Mouse (Mus musculus) embryonic facial prominence, embryonic 10.5 days (tissue): ENCODE measurements around the gene Il10rb. TPM values are rescaled to one million over a fixed set of nuclear protein-coding genes. Genes with fewer than 3 reads are reported as not detected.

Experiments
- DNase-seq: peaks from one replicate; pipeline ENCODE4 v3.0.0-alpha.2; 2017; ENCODE audit warnings: low spot score
- H3K27ac ChIP-seq: fragments of 300-500 bp; sonication (generic); replicated peaks from 2 replicates; pipeline ENCODE4 v1.5.1; 2016; ENCODE audit warnings: mild to moderate bottlenecking
- H3K27me3 ChIP-seq: fragments of 300-500 bp; sonication (generic); replicated peaks from 2 replicates; pipeline ENCODE4 v1.6.1; 2016; ENCODE audit warnings: low read depth, mild to moderate bottlenecking; ENCODE audit not compliant: poor library complexity, severe bottlenecking
- H3K36me3 ChIP-seq: fragments of 300-500 bp; sonication (generic); replicated peaks from 2 replicates; pipeline ENCODE4 v1.6.1; 2016; ENCODE audit warnings: mild to moderate bottlenecking, moderate library complexity
- H3K4me1 ChIP-seq: fragments of 300-500 bp; sonication (generic); 2 replicates; pipeline ENCODE4 v1.6.1; 2016
- H3K4me3 ChIP-seq: fragments of 300-500 bp; sonication (generic); 2 replicates; pipeline ENCODE4 v1.5.1; 2016; ENCODE audit warnings: mild to moderate bottlenecking, moderate library complexity
- H3K9me3 ChIP-seq: fragments of 300-500 bp; sonication (generic); 2 replicates; pipeline ENCODE4 v1.6.1; 2016; ENCODE audit warnings: mild to moderate bottlenecking
- WGBS: fragments of 180-500 bp; shearing (Covaris S2); methylation state at CpG from one replicate; pipeline ENCODE4 v1.1.7; 2016; 5-methylcytosine and 5-hydroxymethylcytosine counted together
- polyA plus RNA-seq: library from polyadenylated mRNA; unstranded; fragments of >200 nt; fragmentation: Nextera tagmentation; extraction: Ambion mirVana; gene quantifications from 2 replicates; pipeline ENCODE4 v1.2.1, GENCODE M21; 2016

Il10rb gene
- 7.8 and 8.9 TPM in 2 replicates for polyA plus RNA-seq

- peak; percentile 64 for DNase-seq
- Histone ChIP-seq H3K9me3 (no peaks in the 10 kb centered on the region), H3K27me3 (peaks cover 4% of the 10 kb centered on the region; the same call in 1 of the 2 replicates), H3K4me1 (peaks cover 21% of the 10 kb centered on the region), H3K36me3 (peaks cover 30% of the 10 kb centered on the region), H3K4me3 (peak within 1 kb of the TSS; percentile 64), H3K27ac (peak within 1 kb of the TSS; percentile 78)
- WGBS: 8% methylated on average over 51 of the region's 51 CpGs
These were observed at the start of gene Il10rb for GRCm38 (mm10) chr16:91405640-91406584. TSS of gene Il10rb (plus strand) at chr16:91406164.

- no peaks in the 10 kb centered on the region for H3K9me3 ChIP-seq
- 80% methylated on average over 10 of the region's 10 CpGs for WGBS
- peaks cover 7% of the 10 kb centered on the region for H3K4me1 ChIP-seq
- peaks cover 19% of the 10 kb centered on the region for H3K27me3 ChIP-seq
- no peak for DNase-seq
- H3K36me3 ChIP-seq: no peaks in the 10 kb centered on the region
- no peak overlapping the region for H3K4me3 ChIP-seq
- H3K27ac ChIP-seq: no peak overlapping the region
These were observed 49.0 kb upstream of the Il10rb start for GRCm38 (mm10) chr16:91356760-91357525.

- H3K4me3 ChIP-seq: no peak overlapping the region
- H3K36me3 ChIP-seq: no peaks in the 10 kb centered on the region
- no peak for DNase-seq
- peaks cover 17% of the 10 kb centered on the region for H3K27me3 ChIP-seq
- WGBS: 64% methylated on average over 10 of the region's 10 CpGs
- peaks cover 12% of the 10 kb centered on the region for H3K4me1 ChIP-seq
- H3K9me3 ChIP-seq: no peaks in the 10 kb centered on the region
- no peak overlapping the region for H3K27ac ChIP-seq
These were observed 48.5 kb upstream of the Il10rb start for GRCm38 (mm10) chr16:91357526-91357900.

- peaks cover 21% of the 10 kb centered on the region for H3K4me1 ChIP-seq
- peak; percentile 39 for DNase-seq
- no peak overlapping the region for H3K4me3 ChIP-seq
- WGBS: 42% methylated on average over 8 of the region's 8 CpGs
- no peaks in the 10 kb centered on the region for H3K36me3 ChIP-seq
- H3K27ac ChIP-seq: 0 out of 2 replicates have a peak overlapping the region, but pooled peaks have one; percentile 25
- H3K9me3 ChIP-seq: no peaks in the 10 kb centered on the region
- peaks cover 6% of the 10 kb centered on the region for H3K27me3 ChIP-seq
These were observed 47.4 kb upstream of the Il10rb start for GRCm38 (mm10) chr16:91358555-91358954.

- H3K36me3 ChIP-seq: no peaks in the 10 kb centered on the region
- 88% methylated on average over 13 of the region's 13 CpGs for WGBS
These were observed 46.4 kb upstream of the Il10rb start for GRCm38 (mm10) chr16:91359531-91359930.

GRCm38 (mm10) chr16:91360162-91360561 lies 45.8 kb upstream of the Il10rb start:
- WGBS: 60% methylated on average over 3 of the region's 3 CpGs
- Histone ChIP-seq H3K9me3 (no peaks in the 10 kb centered on the region), H3K4me3 (no peak overlapping the region), H3K27me3 (no peaks in the 10 kb centered on the region; the same call in 1 of the 2 replicates), H3K27ac (no peak overlapping the region), H3K36me3 (no peaks in the 10 kb centered on the region), H3K4me1 (peaks cover 24% of the 10 kb centered on the region)
- no peak for DNase-seq

More at GRCm38 (mm10) chr16:91359531-91359930, 46.4 kb upstream of the Il10rb start:
- no peaks in the 10 kb centered on the region for H3K9me3 ChIP-seq
- H3K4me3 ChIP-seq: no peak overlapping the region
- no peak for DNase-seq
- H3K27ac ChIP-seq: no peak overlapping the region
- H3K27me3 ChIP-seq: no peaks in the 10 kb centered on the region; the same call in 1 of the 2 replicates
- peaks cover 24% of the 10 kb centered on the region for H3K4me1 ChIP-seq

- peaks cover 24% of the 10 kb centered on the region for H3K4me1 ChIP-seq
- no peak overlapping the region for H3K27ac ChIP-seq
- H3K4me3 ChIP-seq: no peak overlapping the region
- DNase-seq: no peak
- 44% methylated on average over 2 of the region's 2 CpGs for WGBS
- H3K27me3 ChIP-seq: no peaks in the 10 kb centered on the region; the same call in 1 of the 2 replicates
- H3K9me3 ChIP-seq: no peaks in the 10 kb centered on the region
- no peaks in the 10 kb centered on the region for H3K36me3 ChIP-seq
These were observed 44.0 kb upstream of the Il10rb start for GRCm38 (mm10) chr16:91362006-91362405.

GRCm38 (mm10) chr16:91362616-91363272 lies 43.2 kb upstream of the Il10rb start:
- H3K4me1 ChIP-seq: peaks cover 24% of the 10 kb centered on the region
- H3K27ac ChIP-seq: peak overlapping the region; percentile 35; the same call in 1 of the 2 replicates
- no peak for DNase-seq
- H3K27me3 ChIP-seq: no peaks in the 10 kb centered on the region
- H3K36me3 ChIP-seq: no peaks in the 10 kb centered on the region
- H3K9me3 ChIP-seq: no peaks in the 10 kb centered on the region
- H3K4me3 ChIP-seq: no peak overlapping the region
- 71% methylated on average over 12 of the region's 12 CpGs for WGBS

- H3K9me3 ChIP-seq: 0 out of 2 replicates have a peak, but pooled peaks cover 2% of the 10 kb centered on the region
These were observed 42.5 kb upstream of the Il10rb start for GRCm38 (mm10) chr16:91363483-91363882.

GRCm38 (mm10) chr16:91366567-91366966 lies 39.4 kb upstream of the Il10rb start:
- no peak for DNase-seq
- H3K27me3 ChIP-seq: no peaks in the 10 kb centered on the region
- 0 out of 2 replicates have a peak, but pooled peaks cover 2% of the 10 kb centered on the region for H3K9me3 ChIP-seq
- H3K4me3 ChIP-seq: no peak overlapping the region
- H3K27ac ChIP-seq: no peak overlapping the region
- no peaks in the 10 kb centered on the region for H3K36me3 ChIP-seq
- H3K4me1 ChIP-seq: peaks cover 18% of the 10 kb centered on the region

More at GRCm38 (mm10) chr16:91363483-91363882, 42.5 kb upstream of the Il10rb start:
- Histone ChIP-seq H3K4me1 (peaks cover 24% of the 10 kb centered on the region), H3K27me3 (no peaks in the 10 kb centered on the region), H3K36me3 (no peaks in the 10 kb centered on the region), H3K4me3 (no peak overlapping the region), H3K27ac (no peak overlapping the region)
- WGBS: 38% methylated on average over 3 of the region's 3 CpGs
- no peak for DNase-seq

- WGBS: 92% methylated on average over 2 of the region's 2 CpGs
- no peak for DNase-seq
- no peak overlapping the region for H3K4me3 ChIP-seq
- H3K36me3 ChIP-seq: no peaks in the 10 kb centered on the region
- no peaks in the 10 kb centered on the region for H3K27me3 ChIP-seq
- H3K4me1 ChIP-seq: peaks cover 16% of the 10 kb centered on the region
- 0 out of 2 replicates have a peak, but pooled peaks cover 2% of the 10 kb centered on the region for H3K9me3 ChIP-seq
- no peak overlapping the region for H3K27ac ChIP-seq
These were observed 38.9 kb upstream of the Il10rb start for GRCm38 (mm10) chr16:91367066-91367465.
